Mouse (Mus musculus) lung, embryonic 16.5 days (tissue): ENCODE results near the gene Pls1. TPM values are rescaled to one million over a fixed set of nuclear protein-coding genes. Genes with fewer than 3 reads are reported as not detected.

Experiments used
- ATAC-seq: fragments of 200-750 bp; cut with Nextera tagmentation; 2 replicates; pipeline ENCODE4 v1.8.0; 2017; ENCODE audit warnings: low read depth, mild to moderate bottlenecking, moderate library complexity
- H3K27ac ChIP-seq: fragments of 300-500 bp; sonication (generic); 2 replicates; pipeline ENCODE4 v1.5.1; 2014; ENCODE audit warnings: mild to moderate bottlenecking, control low read depth, low read length
- H3K27me3 ChIP-seq: fragments of 300-500 bp; sonication (generic); 2 replicates; pipeline ENCODE4 v1.6.1; 2014; ENCODE audit warnings: low read depth, low read length, mixed read lengths; ENCODE audit not compliant: control insufficient read depth, insufficient read depth
- H3K36me3 ChIP-seq: fragments of 300-500 bp; sonication (generic); 2 replicates; pipeline ENCODE4 v1.6.1; 2014; ENCODE audit warnings: low read length; ENCODE audit not compliant: control insufficient read depth, insufficient read depth
- H3K4me1 ChIP-seq: fragments of 300-500 bp; sonication (generic); replicated peaks from 2 replicates; pipeline ENCODE4 v1.6.1; 2014; ENCODE audit warnings: low read length, mixed read lengths; ENCODE audit not compliant: control insufficient read depth, insufficient read depth
- H3K4me2 ChIP-seq: fragments of 300-500 bp; sonication (generic); 2 replicates; pipeline ENCODE4 v1.6.1; 2014; ENCODE audit warnings: low read depth, low read length, control low read depth
- H3K4me3 ChIP-seq: fragments of 300-500 bp; sonication (generic); 2 replicates; pipeline ENCODE4 v1.5.1; 2014; ENCODE audit warnings: mild to moderate bottlenecking, low read length, control low read depth
- H3K9ac ChIP-seq: fragments of 300-500 bp; sonication (generic); 2 replicates; pipeline ENCODE4 v1.6.1; 2014; ENCODE audit warnings: low read length, control low read depth
- H3K9me3 ChIP-seq: fragments of 300-500 bp; sonication (generic); 2 replicates; pipeline ENCODE4 v1.6.1; 2016; ENCODE audit warnings: low read length; ENCODE audit not compliant: control insufficient read depth
- WGBS: fragments of 180-500 bp; shearing (Covaris S2); extraction: QIAGEN DNeasy Blood & Tissue Kit; methylation state at CpG from one replicate; pipeline ENCODE4 v1.1.7; 2014; 5-methylcytosine and 5-hydroxymethylcytosine counted together
- polyA plus RNA-seq: library from polyadenylated mRNA; unstranded; fragments of >200 nt; fragmentation: Nextera tagmentation; extraction: Ambion mirVana; gene quantifications from 2 replicates; pipeline ENCODE4 v1.2.1, GENCODE M21; 2015

The Pls1 gene
- 10.2 and 10.4 TPM in 2 replicates for polyA plus RNA-seq

DNA sequence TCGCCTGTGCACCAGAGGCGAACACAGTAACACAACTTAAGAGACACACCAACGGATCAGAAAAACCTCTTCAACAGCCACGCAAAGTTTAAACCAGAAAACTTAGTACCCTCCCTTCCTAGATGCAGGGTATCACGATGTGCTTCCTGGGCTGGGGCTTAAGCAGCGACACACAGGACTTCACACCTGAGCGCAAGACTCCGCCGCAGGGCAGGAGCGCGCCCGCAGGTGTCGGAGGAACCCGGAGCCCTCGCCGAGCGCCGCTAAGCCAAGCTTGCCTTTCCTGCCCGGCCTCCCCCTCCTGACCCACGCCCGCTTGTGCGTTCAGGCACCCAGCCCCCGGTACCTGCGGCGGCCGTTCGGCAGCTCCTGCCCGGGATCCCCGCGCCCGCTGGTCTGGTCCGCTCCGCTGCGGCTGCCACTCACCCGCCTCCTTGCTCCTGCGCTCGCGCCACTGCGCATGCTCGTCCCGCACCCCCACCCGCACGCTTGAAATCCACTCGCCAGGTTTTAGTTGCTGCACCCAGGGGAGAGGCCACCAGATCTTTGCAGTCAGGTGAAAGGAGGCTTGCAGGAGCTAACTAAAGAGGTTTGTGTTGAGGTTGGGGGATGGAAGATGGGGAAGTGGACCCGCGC, at the start of gene Pls1:
Pls1 (minus strand) TSS at position 487 of the 636 bp plus-strand sequence.
- WGBS, result 2% methylated on average over 42 of the region's 46 CpGs
- Histone ChIP-seq H3K4me1 (no peaks in the 10 kb centered on the region; the same call in 1 of the 2 replicates), H3K9ac (peak within 1 kb of the TSS; percentile 66), H3K4me3 (peak within 1 kb of the TSS; percentile 64), H3K27ac (no peak within 1 kb of the TSS; the same call in 1 of the 2 replicates), H3K9me3 (no peaks in the 10 kb centered on the region), H3K4me2 (peak within 1 kb of the TSS; percentile 84), H3K36me3 (no peaks in the 10 kb centered on the region), H3K27me3 (peaks cover 6% of the 10 kb centered on the region; the same call in 1 of the 2 replicates)
- peak; percentile 93 for ATAC-seq

DNA sequence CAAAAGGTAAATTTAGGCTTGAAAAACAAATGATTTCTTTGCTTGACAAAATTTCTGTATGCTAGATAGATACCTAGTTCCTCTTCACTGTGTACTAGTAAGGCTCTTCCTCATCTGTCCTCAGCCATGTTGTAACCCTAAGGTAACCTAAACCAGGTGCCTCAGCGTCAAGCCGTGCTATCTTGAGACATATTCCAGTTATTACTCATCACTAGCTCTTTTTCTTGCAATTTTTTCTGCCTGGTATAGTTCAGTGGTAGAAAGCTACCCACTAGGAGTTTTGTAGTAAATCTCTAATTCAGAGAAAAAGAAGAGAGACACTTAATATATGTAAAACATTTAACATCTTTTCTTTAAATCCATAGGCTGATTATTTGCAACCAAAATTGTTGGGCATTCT, 37.6 kb upstream of the Pls1 start:
- Histone ChIP-seq H3K27ac (no peak overlapping the region), H3K4me2 (no peak overlapping the region), H3K27me3 (no peaks in the 10 kb centered on the region), H3K36me3 (peaks cover 4% of the 10 kb centered on the region), H3K4me1 (no peaks in the 10 kb centered on the region), H3K9me3 (no peaks in the 10 kb centered on the region), H3K9ac (no peak overlapping the region), H3K4me3 (no peak overlapping the region)
- 93% methylated on average over 2 of the region's 2 CpGs for WGBS
- no peak for ATAC-seq

DNA sequence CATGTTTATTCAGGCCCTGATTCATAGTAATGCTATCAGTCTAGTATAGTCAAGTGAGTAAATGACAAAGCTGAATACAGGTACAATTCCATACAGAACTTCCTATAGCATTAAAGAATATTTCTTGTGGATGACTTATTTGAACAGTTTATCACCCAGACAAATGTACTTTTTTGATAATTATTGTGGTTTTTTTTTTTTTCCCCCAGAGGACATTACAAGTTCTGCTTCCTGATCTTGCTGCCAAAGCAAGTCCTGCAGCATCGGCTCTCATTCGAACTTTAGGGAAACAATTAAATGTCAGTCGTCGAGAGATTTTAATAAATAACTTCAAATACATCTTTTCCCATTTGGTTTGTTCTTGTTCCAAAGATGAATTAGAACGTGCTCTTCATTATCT, 33.1 kb upstream of the Pls1 start:
- no peaks in the 10 kb centered on the region for H3K9me3 ChIP-seq
- no peak overlapping the region for H3K27ac ChIP-seq
- H3K4me1 ChIP-seq, result no peaks in the 10 kb centered on the region
- no peak overlapping the region for H3K4me2 ChIP-seq
- no peak overlapping the region for H3K9ac ChIP-seq
- H3K4me3 ChIP-seq, result no peak overlapping the region
- H3K36me3 ChIP-seq, result no peaks in the 10 kb centered on the region; the same call in none of the 2 replicates
- no peaks in the 10 kb centered on the region for H3K27me3 ChIP-seq
- ATAC-seq, result no peak
- WGBS, result 89% methylated on average over 5 of the region's 5 CpGs

DNA sequence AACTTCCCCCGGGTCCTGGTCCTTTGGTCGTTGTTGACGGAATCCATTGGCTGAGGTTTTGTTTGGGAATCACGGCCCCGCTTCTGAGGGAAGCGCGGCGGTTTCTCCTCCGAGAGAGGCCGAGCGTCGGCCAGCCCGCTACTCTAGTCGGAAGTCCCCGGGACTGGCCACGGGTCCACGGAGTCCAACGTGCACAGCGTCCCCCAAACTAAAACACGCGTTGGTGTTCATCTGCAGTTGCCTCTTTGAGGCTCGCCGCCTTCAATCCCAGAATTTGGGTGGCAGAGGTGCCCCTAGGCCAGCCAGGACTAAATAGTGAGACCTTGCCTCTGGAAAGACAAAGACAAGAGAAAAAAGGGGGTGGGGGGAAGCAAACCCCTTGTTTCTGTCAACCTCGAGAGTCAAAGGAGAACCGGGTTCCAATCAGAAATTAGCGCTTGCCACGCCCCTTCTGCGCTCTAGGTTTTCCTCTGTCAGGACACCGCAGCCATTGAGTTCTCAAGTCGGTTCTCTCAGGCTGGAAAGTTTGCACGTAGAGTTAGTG, 13.0 kb upstream of the Pls1 start:
- peak overlapping the region; percentile 67 for H3K27ac ChIP-seq
- peak overlapping the region; percentile 84 for H3K9ac ChIP-seq
- no peaks in the 10 kb centered on the region for H3K27me3 ChIP-seq
- ATAC-seq, result peak; percentile 24
- peak overlapping the region; percentile 80 for H3K4me3 ChIP-seq
- H3K36me3 ChIP-seq, result 0 out of 2 replicates have a peak, but pooled peaks cover 2% of the 10 kb centered on the region
- H3K9me3 ChIP-seq, result no peaks in the 10 kb centered on the region
- peak overlapping the region; percentile 96 for H3K4me2 ChIP-seq
- WGBS, result 0% methylated on average over 31 of the region's 31 CpGs
- H3K4me1 ChIP-seq, result no peaks in the 10 kb centered on the region

DNA sequence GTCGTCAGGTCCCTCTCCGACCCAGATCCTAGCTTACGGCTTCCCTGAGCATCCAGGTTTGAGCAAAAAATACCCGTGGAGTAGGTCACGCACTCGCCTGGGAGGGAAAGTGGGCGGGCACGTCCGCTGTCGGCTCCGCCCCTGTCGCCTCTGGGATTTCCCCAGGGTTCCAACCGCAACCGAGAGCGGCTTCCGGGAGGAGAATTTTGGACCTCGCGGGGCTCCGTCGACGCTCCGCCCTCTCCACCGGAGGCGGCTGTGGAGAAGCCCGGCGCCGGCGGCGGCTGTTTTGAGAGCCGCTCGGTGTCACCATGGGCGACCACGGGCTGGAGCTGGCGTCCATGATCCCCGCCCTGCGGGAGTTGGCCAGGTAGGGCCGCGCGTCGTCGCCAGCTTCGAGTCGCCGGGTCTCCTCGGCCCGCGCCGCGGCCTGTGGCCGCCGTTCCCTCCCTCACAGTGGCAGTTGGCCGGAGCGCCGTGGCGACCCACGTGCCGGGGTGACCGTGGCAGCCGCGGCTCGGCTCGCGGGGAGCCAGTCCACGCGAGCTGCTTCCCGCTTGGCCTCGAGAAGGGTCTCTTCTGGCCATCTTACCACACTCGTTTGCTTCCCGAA, 12.4 kb upstream of the Pls1 start, which contains the start of gene Atr:
Atr (plus strand) TSS at position 184 of the 613 bp plus-strand sequence.
- no peaks in the 10 kb centered on the region for H3K36me3 ChIP-seq
- ATAC-seq, result peak; percentile 92
- WGBS, result under 1% methylated on average over 69 of the region's 69 CpGs
- H3K4me3 ChIP-seq, result peak within 1 kb of the TSS; percentile 80
- H3K9ac ChIP-seq, result peak within 1 kb of the TSS; percentile 84
- H3K9me3 ChIP-seq, result no peaks in the 10 kb centered on the region
- H3K4me1 ChIP-seq, result no peaks in the 10 kb centered on the region
- H3K27me3 ChIP-seq, result no peaks in the 10 kb centered on the region
- H3K27ac ChIP-seq, result peak within 1 kb of the TSS; percentile 67
- H3K4me2 ChIP-seq, result peak within 1 kb of the TSS; percentile 96

DNA sequence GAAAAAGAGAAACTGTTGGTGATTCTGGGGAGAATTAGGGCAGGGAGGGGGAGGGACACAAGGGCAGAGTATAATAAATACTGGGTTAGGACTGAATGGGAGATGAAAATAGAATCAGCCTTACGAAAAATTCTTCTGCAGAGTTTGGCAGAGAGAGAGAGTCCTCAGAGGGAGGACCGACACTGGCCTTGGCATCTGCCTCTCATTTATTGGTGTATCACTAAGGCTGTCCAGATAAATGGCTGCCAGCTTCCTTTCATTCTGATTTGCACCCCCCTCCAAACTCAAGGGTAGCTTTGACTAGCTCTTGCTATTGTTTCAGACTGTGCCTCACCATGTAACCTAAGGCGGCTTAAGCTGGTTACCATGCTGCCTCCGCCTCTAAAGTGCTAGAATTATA, 10.9 kb upstream of the Pls1 start:
- H3K27ac ChIP-seq, result no peak overlapping the region

DNA sequence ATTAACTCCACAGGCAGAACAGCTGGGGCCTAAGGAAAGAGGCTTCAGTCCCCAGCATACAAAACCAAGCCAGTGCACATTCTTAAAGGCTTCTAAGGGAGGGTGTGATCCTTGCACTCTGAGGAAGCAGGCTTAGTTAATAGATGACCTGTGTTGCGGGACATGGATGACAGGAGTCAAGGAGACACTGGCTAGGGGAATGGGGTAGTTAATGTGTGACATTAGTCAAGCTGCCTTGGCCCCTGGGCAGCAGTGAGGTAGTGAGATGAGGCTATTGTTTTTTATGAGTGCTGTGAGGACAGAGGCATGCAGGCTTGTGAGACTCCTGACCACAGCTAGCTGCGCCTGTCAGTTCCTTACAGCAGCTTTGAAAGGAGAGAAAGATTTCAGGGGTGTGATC, 9.8 kb upstream of the Pls1 start:
- no peak for ATAC-seq
- 54% methylated on average over 2 of the region's 2 CpGs for WGBS
- no peak overlapping the region for H3K27ac ChIP-seq

More for the DNA sequence above, 10.9 kb upstream of the Pls1 start:
- Histone ChIP-seq H3K4me1 (no peaks in the 10 kb centered on the region), H3K36me3 (no peaks in the 10 kb centered on the region), H3K9me3 (no peaks in the 10 kb centered on the region), H3K4me2 (no peak overlapping the region), H3K4me3 (no peak overlapping the region), H3K9ac (no peak overlapping the region), H3K27me3 (no peaks in the 10 kb centered on the region)
- no peak for ATAC-seq
- 79% methylated on average over 4 of the region's 4 CpGs for WGBS

DNA sequence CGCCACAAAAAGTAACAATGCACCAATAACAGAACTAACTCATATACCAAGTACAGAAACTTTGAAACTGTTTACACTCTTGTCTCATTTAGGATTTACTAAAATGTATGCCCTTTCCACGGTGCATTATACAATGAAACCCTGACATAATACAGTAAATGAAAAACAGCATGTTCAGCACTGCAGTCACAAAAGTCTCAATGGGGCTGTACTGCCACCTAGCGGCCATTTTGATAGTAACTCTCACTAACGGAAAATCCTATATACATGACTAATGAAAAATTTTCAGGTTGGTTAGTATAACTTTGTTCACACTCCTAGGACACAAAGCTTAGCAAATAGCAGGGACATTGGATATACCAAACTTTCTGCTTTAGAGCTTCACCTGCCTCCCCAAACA, 7.8 kb upstream of the Pls1 start:
- Histone ChIP-seq H3K27me3 (no peaks in the 10 kb centered on the region), H3K4me1 (no peaks in the 10 kb centered on the region), H3K4me3 (no peak overlapping the region), H3K36me3 (no peaks in the 10 kb centered on the region), H3K9me3 (no peaks in the 10 kb centered on the region), H3K9ac (no peak overlapping the region), H3K4me2 (no peak overlapping the region), H3K27ac (no peak overlapping the region)
- no peak for ATAC-seq
- 26% methylated on average over 4 of the region's 4 CpGs for WGBS

More for the DNA sequence above, 9.8 kb upstream of the Pls1 start:
- H3K27me3 ChIP-seq, result no peaks in the 10 kb centered on the region
- no peak overlapping the region for H3K4me3 ChIP-seq
- no peak overlapping the region for H3K4me2 ChIP-seq
- H3K4me1 ChIP-seq, result no peaks in the 10 kb centered on the region
- H3K9ac ChIP-seq, result no peak overlapping the region
- H3K36me3 ChIP-seq, result no peaks in the 10 kb centered on the region
- H3K9me3 ChIP-seq, result no peaks in the 10 kb centered on the region

DNA sequence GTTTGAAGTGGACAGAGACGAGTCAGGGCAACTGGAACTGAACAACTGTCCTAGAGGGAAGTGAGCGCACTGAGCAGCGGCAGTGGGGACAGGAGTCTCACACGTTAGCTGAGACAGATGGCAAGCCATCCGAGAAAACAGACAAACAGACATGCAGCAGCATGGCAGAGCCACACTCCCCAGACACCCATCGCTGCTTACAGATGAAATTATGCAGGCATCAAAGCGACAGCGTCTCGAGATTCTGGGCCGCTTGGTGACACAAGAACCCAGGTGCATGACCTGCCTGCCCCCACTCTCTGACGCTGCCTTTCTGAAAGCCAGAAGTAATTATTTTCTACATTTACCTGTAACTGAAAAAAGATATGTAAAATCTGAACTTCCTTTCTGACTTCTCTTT, 6.6 kb upstream of the Pls1 start:
- no peak for ATAC-seq
- Histone ChIP-seq H3K4me2 (no peak overlapping the region), H3K36me3 (no peaks in the 10 kb centered on the region), H3K27ac (no peak overlapping the region), H3K27me3 (no peaks in the 10 kb centered on the region), H3K9me3 (no peaks in the 10 kb centered on the region), H3K9ac (no peak overlapping the region), H3K4me1 (no peaks in the 10 kb centered on the region), H3K4me3 (no peak overlapping the region)
- 68% methylated on average over 11 of the region's 11 CpGs for WGBS
